Mouse (Mus musculus) erythroblast, embryonic 14.5 days (primary cell): Measurements from ENCODE around the gene Erh.

Experiments used
- GATA1 ChIP-seq: IDR thresholded peaks from 2 replicates; pipeline ENCODE4 v1.6.1; 2012; ENCODE audit warnings: low read length, inconsistent platforms, mixed read lengths
- TAL1 ChIP-seq: IDR thresholded peaks from 3 replicates; pipeline ENCODE4 v1.6.1; 2012; ENCODE audit warnings: low read length, inconsistent platforms, mixed read lengths

- TF ChIP-seq GATA1: no peak
- no peak for TF ChIP-seq TAL1
Observed at GRCm38 (mm10) chr12:80687788-80688211, 43.7 kb upstream of the Erh start.
